Mouse (Mus musculus) embryonic facial prominence, embryonic 11.5 days (tissue): ENCODE data around the gene Cers6. TPM values are rescaled to one million over a fixed set of nuclear protein-coding genes. Genes with fewer than 3 reads are reported as not detected.

Experiments
- ATAC-seq: fragments of 200-750 bp; cut with Nextera tagmentation; replicated peaks from 2 replicates; pipeline ENCODE4 v1.8.0; 2017; ENCODE audit warnings: low read depth; ENCODE audit not compliant: insufficient number of reproducible peaks, low FRiP score, low TSS enrichment
- DNase-seq: peaks from one replicate; pipeline ENCODE4 v3.0.0-alpha.2; 2015; ENCODE audit warnings: low spot score
- H3K27ac ChIP-seq: fragments of 300-500 bp; sonication (generic); replicated peaks from 2 replicates; pipeline ENCODE4 v1.5.1; 2014; ENCODE audit warnings: mild to moderate bottlenecking, low read depth, low read length, control low read depth
- H3K27me3 ChIP-seq: fragments of 300-500 bp; sonication (generic); 2 replicates; pipeline ENCODE4 v1.6.1; 2014; ENCODE audit warnings: mild to moderate bottlenecking, low read length, moderate library complexity, mixed read lengths; ENCODE audit not compliant: control insufficient read depth, insufficient read depth
- H3K36me3 ChIP-seq: fragments of 300-500 bp; sonication (generic); replicated peaks from 2 replicates; pipeline ENCODE4 v1.6.1; 2014; ENCODE audit warnings: low read depth, mild to moderate bottlenecking, low read length, moderate library complexity, mixed read lengths; ENCODE audit not compliant: control insufficient read depth, insufficient read depth
- H3K4me1 ChIP-seq: fragments of 300-500 bp; sonication (generic); 2 replicates; pipeline ENCODE4 v1.6.1; 2014; ENCODE audit warnings: low read length, mixed read lengths; ENCODE audit not compliant: control insufficient read depth, insufficient read depth
- H3K4me2 ChIP-seq: fragments of 300-500 bp; sonication (generic); 2 replicates; pipeline ENCODE4 v1.6.1; 2014; ENCODE audit warnings: low read depth, mild to moderate bottlenecking, control low read depth, low read length, moderate library complexity
- H3K4me3 ChIP-seq: fragments of 300-500 bp; sonication (generic); 2 replicates; pipeline ENCODE4 v1.5.1; 2014; ENCODE audit warnings: low read depth, low read length, control low read depth
- H3K9ac ChIP-seq: fragments of 300-500 bp; sonication (generic); replicated peaks from 2 replicates; pipeline ENCODE4 v1.6.1; 2014; ENCODE audit warnings: mild to moderate bottlenecking, control low read depth, low read length
- H3K9me3 ChIP-seq: fragments of 300-500 bp; sonication (generic); replicated peaks from 2 replicates; pipeline ENCODE4 v1.6.1; 2016; ENCODE audit warnings: mild to moderate bottlenecking, low read length, inconsistent platforms, mixed read lengths; ENCODE audit not compliant: control insufficient read depth
- WGBS: fragments of 180-500 bp; shearing (Covaris S2); extraction: QIAGEN DNeasy Blood & Tissue Kit; methylation state at CpG from one replicate; pipeline ENCODE4 v1.1.7; 2014; 5-methylcytosine and 5-hydroxymethylcytosine counted together
- polyA plus RNA-seq: library from polyadenylated mRNA; unstranded; fragments of >200 nt; fragmentation: Nextera tagmentation; extraction: Ambion mirVana; gene quantifications from 2 replicates; pipeline ENCODE4 v1.2.1, GENCODE M21; 2014

The Cers6 gene
- polyA plus RNA-seq, 1 experiment from 2014 or later = 33.6 TPM

DNA sequence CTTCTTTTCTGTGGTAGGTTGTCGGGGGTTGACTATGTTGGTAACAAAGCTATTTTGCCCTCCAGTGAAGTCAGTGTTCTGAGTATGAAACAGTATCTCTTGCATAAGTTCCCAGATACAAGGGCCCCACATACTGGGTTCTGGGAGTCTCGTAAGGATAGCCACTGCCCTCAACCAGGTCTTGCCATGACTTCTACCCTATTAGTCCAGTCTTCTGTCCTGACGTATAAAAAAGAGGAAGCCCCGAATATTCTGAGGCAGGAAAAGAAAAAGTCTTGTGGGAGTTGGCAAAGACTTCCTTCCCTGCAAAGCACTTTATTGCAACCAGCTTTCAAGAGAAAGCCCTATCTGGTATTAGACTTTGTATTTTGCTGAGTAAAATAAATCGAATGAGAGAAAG is 248.0 kb downstream of the Cers6 start:
- H3K4me2 ChIP-seq = no peak overlapping the region
- H3K36me3 ChIP-seq = no peaks in the 10 kb centered on the region

DNA sequence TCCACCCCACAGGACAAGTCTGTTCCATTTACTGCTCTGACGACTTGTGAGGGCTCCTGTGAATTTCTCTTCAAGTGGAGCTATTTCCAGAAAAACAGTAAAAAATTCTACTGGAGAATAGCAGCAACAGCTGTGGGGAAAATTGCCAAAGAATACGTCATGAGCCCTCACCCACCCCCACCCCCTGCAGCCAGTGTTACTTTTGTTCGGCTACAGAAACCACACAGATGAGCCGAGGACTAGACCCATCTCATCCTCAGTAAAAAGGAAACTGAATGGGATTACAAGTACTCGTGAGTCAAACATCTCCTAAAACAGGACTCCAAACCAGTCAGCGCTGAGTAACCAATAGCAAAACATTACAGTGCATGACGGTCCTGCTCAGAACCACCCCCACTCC is 248.5 kb downstream of the Cers6 start:
- Histone ChIP-seq H3K27me3 (no peaks in the 10 kb centered on the region), H3K4me2 (no peak overlapping the region), H3K36me3 (no peaks in the 10 kb centered on the region), H3K4me1 (no peaks in the 10 kb centered on the region), H3K9me3 (no peaks in the 10 kb centered on the region), H3K9ac (no peak overlapping the region), H3K27ac (no peak overlapping the region), H3K4me3 (no peak overlapping the region)
- ATAC-seq (no peak), DNase-seq (no peak)
- 73% methylated on average over 7 of the region's 7 CpGs for WGBS

More for the DNA sequence above, 248.0 kb downstream of the Cers6 start:
- H3K27ac ChIP-seq = no peak overlapping the region
- H3K27me3 ChIP-seq = no peaks in the 10 kb centered on the region
- DNase-seq (no peak), ATAC-seq (no peak)
- H3K4me1 ChIP-seq = no peaks in the 10 kb centered on the region
- H3K4me3 ChIP-seq = no peak overlapping the region
- no peaks in the 10 kb centered on the region for H3K9me3 ChIP-seq
- H3K9ac ChIP-seq = no peak overlapping the region
- WGBS = 81% methylated on average over 5 of the region's 5 CpGs

DNA sequence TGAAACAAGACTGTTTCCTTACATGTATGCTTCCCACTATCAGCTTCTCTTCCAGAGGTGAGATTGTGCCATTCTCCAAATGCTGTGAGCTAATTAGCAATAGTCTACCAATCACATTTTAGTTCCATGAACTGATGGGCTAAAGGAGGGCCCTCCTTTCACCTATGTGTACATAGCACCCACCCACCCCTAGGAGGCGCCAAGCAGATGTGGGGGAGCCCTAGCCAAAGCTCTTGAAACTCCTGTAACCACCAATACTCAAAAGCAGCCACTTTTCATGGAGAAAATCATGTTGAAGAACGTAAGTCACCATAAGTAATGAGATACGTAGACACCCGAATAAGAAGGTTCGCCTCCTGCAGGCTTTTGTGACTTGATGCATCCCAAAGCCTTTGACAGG is 251.4 kb downstream of the Cers6 start:
- Histone ChIP-seq H3K9me3 (no peaks in the 10 kb centered on the region), H3K9ac (no peak overlapping the region), H3K27me3 (no peaks in the 10 kb centered on the region), H3K4me1 (no peaks in the 10 kb centered on the region), H3K36me3 (no peaks in the 10 kb centered on the region), H3K4me3 (no peak overlapping the region), H3K27ac (no peak overlapping the region), H3K4me2 (no peak overlapping the region)
- WGBS = 81% methylated on average over 5 of the region's 5 CpGs
- no peak for DNase-seq
- ATAC-seq = no peak

DNA sequence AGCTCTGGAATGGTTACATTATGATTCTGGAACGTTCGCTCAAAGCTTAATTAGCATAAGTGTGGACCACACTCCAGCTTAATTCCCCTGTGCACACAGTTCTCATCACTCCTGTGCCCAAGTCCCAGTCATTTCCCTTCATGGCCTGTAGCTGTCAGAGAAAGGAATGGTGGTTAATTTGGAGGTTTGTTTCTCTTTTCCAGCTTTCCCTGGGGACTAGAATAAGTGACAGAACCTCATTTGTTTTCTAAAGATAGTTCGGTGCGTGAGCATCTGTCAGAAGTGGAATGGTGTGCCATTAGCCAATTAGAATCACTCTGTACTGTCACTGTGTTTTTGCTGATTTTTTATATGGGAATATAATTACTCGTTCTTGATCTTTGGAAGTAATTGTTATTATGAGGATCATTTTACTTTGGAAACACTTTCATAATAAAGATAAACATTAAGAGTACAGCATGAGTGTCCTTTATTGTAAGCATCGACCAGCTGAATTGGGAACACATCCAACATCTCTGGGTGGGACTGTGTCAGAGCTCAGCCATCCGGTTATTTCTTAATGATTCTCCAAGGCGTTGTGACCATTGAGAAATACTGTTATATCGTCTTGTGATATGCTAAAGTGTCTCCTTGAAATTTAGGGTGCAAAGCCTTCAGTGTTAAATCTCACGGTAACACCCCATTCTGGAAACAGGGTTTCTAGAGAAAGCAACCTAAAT is 252.7 kb downstream of the Cers6 start:
- Histone ChIP-seq H3K9me3 (no peaks in the 10 kb centered on the region), H3K9ac (no peak overlapping the region), H3K27me3 (no peaks in the 10 kb centered on the region), H3K4me3 (no peak overlapping the region), H3K36me3 (no peaks in the 10 kb centered on the region), H3K27ac (no peak overlapping the region), H3K4me2 (no peak overlapping the region), H3K4me1 (no peaks in the 10 kb centered on the region)
- 83% methylated on average over 10 of the region's 10 CpGs for WGBS
- ATAC-seq = no peak
- DNase-seq = no peak

DNA sequence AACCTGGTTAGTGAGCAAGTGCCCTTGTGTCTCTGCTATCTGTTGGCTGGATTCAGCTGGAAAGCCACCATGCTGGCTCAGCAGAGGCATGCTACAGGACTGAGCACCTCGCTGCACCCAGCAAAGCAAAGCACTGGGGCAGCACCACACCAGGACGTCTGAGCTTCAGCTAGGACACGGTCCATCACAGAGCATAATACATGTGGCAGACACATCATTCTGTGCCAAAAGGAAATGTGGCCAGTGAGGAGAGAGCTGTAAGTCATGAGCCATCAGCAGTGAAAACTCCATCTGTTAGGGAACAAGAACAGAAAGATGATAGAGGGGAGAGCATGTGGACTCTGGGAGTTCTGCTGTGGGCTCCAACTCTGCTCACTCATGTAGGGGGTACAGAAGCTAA is 254.7 kb downstream of the Cers6 start:
- 96% methylated on average over 3 of the region's 3 CpGs for WGBS
- no peaks in the 10 kb centered on the region for H3K4me1 ChIP-seq
- H3K27ac ChIP-seq = no peak overlapping the region
- H3K9ac ChIP-seq = no peak overlapping the region
- ATAC-seq (no peak), DNase-seq (no peak)
- H3K36me3 ChIP-seq = no peaks in the 10 kb centered on the region
- no peak overlapping the region for H3K4me2 ChIP-seq
- H3K27me3 ChIP-seq = no peaks in the 10 kb centered on the region
- H3K4me3 ChIP-seq = no peak overlapping the region
- H3K9me3 ChIP-seq = no peaks in the 10 kb centered on the region

DNA sequence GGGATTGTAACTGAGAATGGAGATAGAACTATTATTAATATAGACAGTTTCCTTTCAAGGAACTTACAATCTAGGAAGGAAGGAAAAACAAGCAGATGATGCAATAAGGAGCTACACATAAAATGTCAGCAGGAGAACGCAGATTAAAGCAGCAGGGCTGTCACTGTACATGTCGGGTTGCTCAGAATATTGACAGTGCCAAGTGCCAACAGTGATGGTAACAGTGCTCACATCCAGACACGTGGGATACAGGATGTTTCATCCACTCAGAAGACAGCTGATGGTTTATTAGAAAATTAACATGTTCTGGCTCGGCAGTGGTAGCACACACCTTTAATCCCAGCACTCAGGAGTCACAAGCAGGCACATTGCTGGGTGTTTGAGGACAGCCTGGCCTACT is 255.5 kb downstream of the Cers6 start:
- no peak overlapping the region for H3K4me2 ChIP-seq
- no peaks in the 10 kb centered on the region for H3K9me3 ChIP-seq
- no peak overlapping the region for H3K4me3 ChIP-seq
- no peak overlapping the region for H3K9ac ChIP-seq
- H3K4me1 ChIP-seq = no peaks in the 10 kb centered on the region
- ATAC-seq (no peak), DNase-seq (no peak)
- WGBS = 79% methylated on average over 4 of the region's 4 CpGs
- no peak overlapping the region for H3K27ac ChIP-seq
- no peaks in the 10 kb centered on the region for H3K27me3 ChIP-seq
- no peaks in the 10 kb centered on the region for H3K36me3 ChIP-seq

DNA sequence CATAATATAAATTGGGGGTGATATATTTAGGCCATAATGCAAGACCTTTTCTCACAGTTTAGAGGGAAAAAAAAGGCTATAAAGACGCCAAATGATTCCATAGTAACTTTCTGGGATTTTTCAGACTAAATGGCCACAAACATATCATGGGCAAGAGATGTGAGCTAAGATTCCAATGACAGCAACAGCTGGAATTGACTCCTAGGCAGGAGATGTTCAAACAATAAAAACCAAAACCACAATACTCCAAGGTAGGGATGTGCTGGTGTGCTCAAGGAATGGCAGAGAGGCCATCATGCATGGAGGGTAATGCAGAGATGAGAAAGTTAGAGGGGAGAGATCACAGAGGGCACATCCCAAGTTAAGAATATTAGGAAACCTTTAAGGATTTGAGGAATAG is 257.8 kb downstream of the Cers6 start:
- Histone ChIP-seq H3K36me3 (no peaks in the 10 kb centered on the region), H3K27ac (no peak overlapping the region), H3K4me3 (no peak overlapping the region), H3K9me3 (no peaks in the 10 kb centered on the region), H3K4me2 (no peak overlapping the region), H3K4me1 (no peaks in the 10 kb centered on the region), H3K27me3 (no peaks in the 10 kb centered on the region), H3K9ac (no peak overlapping the region)
- no peak for ATAC-seq
- 79% methylated on average over 1 of the region's 1 CpGs for WGBS
- no peak for DNase-seq

DNA sequence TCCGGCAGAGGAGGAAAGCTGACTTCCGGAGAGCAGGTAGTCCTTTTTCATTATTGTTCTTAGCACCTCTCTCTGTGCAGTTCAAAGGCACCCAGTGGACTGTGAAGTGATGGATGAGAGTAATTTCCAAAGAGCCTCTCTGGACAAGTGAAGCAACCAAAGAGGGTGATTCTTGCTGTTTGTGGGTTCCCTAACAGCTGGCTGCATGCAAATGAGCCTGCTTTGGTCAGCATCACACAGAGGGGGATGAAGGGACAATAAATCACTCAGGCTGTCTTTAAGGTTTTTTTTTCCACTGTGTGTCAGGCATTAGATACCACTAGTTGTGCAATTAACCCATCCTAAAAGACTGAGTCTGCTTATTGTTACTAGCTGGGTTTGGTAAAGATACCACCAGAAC is 258.5 kb downstream of the Cers6 start:
- no peaks in the 10 kb centered on the region for H3K9me3 ChIP-seq
- ATAC-seq (no peak), DNase-seq (no peak)
- no peak overlapping the region for H3K4me3 ChIP-seq
- no peaks in the 10 kb centered on the region for H3K36me3 ChIP-seq
- H3K9ac ChIP-seq = no peak overlapping the region
- no peaks in the 10 kb centered on the region for H3K27me3 ChIP-seq
- WGBS = 74% methylated on average over 2 of the region's 2 CpGs
- no peaks in the 10 kb centered on the region for H3K4me1 ChIP-seq
- no peak overlapping the region for H3K4me2 ChIP-seq
- no peak overlapping the region for H3K27ac ChIP-seq
